Mouse (Mus musculus) spleen, postnatal 10 days (tissue): Measurements from ENCODE around the gene Selenoo.

Experiments
- DNase-seq, 2 experiments: peaks; one replicate each; pipeline ENCODE4 v3.0.0; 2021 to 2022; ENCODE audit warnings: low spot score in 2 of 2

Gene Selenoo

DNA sequence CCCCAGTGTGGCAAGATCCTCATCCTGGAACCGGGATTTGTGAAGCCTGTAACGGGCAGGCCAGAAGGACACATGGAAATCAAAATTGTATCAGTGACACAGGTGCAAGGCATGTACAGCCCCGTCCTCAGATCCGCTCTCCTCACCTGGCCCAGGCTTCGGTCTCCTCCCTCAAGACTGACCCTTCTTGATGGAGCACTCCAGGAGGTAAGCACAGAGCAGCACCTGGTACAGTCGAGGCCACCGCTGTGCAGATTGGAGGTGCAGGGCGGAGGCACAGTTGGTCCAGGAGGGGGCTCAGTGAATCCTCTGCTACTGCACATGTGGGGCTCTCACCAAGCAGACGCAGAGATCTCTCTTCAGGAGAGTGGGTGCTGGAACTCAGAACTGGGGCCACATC lies 36.5 kb downstream of the Selenoo start:
- no peak for DNase-seq

- no peak for DNase-seq
Measured at GRCm38 (mm10) chr15:89126622-89127021, 37.7 kb downstream of the Selenoo start.

- DNase-seq: no peak
Measured at GRCm38 (mm10) chr15:89127364-89127940, 38.6 kb downstream of the Selenoo start.

- DNase-seq: peak; percentile 90 to 92
Measured at GRCm38 (mm10) chr15:89128382-89129350, 39.8 kb downstream of the Selenoo start, which contains the start of gene Hdac10. Gene Hdac10 (minus strand): TSS chr15:89128700.

DNA sequence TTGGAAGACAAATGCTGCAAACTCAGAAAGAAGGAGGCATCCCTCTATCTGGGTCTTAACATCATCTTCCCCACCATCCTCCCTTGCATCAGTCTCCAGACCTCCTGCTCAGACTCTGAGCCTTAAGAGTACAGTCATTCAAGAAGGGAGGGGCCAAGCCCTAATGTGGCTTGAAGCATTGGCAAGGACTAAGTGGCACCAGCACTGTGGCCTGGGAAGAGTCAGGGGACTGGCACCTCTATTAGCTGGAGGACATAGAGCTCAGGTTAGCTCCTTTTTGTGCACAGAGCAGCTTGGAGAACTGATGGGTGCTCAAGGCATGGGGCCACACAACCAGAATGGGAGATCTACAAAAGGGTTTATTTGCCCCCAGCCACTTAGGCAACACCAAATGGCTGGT lies 41.4 kb downstream of the Selenoo start:
- DNase-seq: no peak

DNA sequence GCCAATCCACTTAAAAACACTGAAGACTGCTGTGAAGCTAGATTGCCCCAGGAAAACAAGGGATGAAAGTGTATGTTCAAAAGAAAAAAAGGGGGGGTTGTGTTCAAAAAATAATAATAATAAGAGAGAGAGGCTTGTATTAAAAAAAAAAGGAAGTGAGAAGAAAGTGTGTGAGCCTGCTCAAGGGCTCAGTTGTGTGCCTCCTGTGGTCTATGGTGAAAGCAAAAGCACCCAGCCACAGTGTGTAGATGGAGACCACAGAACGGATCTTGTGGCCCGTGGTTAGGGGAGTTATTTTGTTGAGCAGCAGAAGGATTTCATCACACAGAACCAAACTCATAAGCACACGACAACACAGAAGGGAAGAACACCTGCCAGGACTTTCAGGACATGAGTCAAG lies 42.4 kb downstream of the Selenoo start:
- DNase-seq: peak in 1 of 2 experiments; percentile 71

DNA sequence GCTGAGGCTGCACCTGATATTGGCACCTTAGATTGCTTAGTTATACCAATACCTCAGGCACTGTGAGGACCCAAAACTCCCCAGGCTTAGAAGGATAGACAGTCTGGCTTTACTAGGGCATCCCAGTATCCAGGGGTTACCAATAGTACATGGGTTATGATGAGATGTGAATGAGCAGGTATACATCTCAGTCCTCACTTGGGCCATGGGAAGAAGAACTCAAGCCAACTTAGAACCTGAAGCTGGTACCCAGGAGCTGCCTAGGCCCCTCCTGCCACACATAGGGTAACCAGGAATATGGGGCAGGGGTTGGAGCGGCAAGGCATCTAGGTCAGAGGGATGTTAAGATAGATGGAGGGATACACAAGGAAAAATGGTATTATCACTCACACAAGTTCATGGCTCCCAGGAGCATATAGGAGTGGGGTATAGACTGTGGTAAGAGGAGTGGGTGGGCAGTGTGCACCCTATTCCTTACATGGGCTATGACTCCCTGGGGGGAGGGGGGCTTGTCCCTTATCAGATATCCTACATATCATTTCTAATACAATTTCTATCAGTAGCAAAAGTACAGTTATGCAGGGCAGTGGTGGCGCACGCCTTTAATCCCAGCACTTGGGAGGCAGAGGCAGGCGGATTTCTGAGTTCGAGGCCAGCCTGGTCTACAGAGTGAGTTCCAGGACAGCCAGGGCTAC lies 47.7 kb downstream of the Selenoo start:
- DNase-seq: no peak

- no peak for DNase-seq
Measured at GRCm38 (mm10) chr15:89137378-89138045, 48.6 kb downstream of the Selenoo start.

GRCm38 (mm10) chr15:89138046-89138405 lies 49.1 kb downstream of the Selenoo start:
- DNase-seq: no peak

DNA sequence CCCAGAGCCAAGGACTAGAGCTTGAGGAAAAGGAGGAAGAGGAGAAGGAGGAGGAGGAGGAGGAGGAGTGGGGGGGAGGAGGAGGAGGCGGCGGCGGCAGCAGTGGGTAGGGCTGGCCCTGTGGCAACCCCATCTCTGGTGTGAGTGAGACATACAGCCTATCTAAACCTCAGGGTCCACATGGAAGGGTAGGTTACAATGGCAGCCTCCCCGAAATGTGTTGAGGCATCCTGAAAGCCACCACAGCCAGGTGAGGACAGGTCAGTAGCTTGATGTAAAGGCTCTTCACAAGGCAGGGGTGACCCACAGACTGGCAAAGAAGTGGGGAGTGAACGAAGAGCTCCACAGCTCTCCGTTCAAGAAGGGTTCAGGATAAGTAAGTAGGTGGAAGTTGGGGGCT lies 49.6 kb downstream of the Selenoo start:
- DNase-seq: no peak

DNA sequence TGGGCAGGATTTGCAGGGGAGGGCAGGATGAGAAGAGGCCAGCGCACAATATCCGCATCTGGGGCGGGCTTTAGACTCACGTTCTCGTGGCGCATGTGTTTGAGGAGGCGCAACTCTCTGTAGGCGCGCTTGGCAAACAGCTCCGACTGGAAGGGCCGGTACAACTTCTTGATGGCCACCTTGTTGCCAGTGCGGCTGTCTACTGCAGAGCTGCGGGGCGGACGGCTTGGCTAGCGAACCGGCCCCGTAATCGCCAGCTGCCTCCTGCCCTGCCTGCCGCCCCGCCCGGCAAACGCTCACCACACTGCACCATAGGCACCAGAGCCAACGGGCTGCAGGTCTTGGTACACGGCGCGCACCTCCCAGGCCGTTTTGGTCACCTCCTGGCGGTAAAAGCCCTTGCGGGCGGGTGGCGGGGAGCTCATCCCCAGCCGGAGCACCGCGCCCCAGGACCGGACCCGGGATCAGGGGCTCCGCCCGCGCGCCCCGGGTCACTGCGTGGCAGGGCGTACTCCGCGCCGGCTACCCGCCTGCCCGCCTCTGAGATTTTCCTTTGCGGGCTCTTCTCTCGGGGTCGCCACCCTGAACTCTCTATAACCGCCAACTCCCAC lies 51.3 kb downstream of the Selenoo start:
- no peak for DNase-seq

DNA sequence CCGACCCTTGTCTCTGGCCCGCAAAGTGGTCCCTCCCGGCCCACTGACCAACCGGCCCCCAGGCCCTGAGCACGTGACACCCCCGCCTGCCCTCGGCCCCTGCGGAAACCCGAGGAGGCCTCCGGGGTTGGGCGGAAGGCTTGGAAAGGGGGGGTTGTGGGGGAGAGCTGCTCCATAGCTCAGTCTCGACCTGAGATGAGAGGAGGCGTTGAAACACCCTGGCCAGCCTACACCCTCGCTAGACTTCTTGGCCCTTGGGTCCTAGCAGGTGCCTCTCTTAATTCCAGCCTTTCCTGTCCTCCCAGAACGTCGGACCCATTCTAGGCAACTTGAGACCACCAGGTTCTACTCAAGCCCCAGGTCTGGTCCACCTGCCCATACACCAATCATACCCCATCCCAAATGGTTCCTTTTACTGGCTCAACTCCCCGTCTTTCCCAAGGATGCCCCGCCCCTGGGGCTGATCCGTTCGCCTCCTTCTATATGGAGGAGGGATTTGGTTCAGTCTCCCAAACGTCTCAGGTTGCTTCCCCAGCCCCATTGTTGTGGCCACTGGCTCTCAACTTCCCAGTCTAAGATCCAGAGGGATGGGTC lies 51.9 kb downstream of the Selenoo start, which contains the start of gene Mapk12:
Mapk12 (minus strand) TSS at position 45 of the 594 bp plus-strand sequence.
- DNase-seq: no peak

DNA sequence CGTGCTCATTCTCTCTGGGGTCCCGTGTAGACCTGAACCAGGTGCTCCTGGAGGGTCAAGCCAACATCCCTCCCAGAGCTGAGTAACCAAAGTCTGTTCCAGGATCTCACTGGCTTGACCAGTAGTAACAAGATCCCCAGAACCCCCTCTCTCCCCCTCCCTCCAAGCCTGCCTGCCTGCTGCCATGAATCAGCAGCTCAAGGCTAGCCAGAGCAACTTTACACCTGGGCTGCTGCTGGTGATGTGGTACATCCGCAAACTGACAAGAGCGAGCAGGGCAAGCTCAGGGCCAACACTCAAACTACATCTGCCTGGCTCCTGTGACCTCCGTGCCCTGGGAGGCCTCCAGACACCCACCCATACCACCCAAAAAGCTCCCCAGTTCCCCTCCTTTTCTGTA lies 52.6 kb downstream of the Selenoo start:
- DNase-seq: no peak

DNA sequence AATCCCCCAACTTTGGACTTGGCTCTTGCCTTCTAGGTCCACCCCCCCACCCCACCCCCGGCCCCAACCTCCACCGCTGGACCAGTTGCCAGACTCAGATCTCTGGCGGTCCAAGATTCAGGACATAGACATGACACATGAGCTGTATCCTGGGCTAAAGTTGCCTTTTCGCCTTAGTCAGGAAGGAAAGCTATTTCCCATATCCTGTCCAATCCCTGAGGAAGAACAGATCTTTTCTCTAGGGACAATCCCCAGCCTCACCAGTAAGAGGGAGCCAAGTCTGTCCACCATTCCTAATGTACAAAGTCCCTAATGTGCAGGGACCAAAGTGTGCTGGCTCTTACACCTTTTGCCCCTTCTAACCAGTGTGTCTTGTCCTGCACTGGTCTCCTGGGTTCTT lies 53.0 kb downstream of the Selenoo start:
- DNase-seq: no peak

- no peak for DNase-seq
Measured at GRCm38 (mm10) chr15:89143134-89143533, 54.2 kb downstream of the Selenoo start.

DNA sequence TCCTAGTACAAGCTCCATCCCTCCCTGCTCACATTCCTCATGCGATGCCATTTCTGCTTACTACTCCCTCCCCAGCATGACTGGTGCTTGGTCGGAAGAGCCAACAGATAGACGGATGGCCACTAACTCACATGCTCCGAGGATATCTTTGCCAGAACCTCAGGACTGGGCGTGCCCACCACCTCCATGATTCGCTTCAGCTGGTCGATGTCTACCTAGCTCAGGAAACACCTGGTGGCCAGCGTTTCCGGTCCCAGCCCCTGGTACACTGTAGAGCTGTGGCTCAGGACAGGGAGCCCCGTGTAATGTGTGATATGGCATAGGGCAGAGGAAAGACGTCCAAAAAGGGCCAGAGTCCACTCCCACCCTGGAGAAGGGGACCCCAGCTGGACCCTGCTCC lies 56.1 kb downstream of the Selenoo start:
- no peak for DNase-seq

DNA sequence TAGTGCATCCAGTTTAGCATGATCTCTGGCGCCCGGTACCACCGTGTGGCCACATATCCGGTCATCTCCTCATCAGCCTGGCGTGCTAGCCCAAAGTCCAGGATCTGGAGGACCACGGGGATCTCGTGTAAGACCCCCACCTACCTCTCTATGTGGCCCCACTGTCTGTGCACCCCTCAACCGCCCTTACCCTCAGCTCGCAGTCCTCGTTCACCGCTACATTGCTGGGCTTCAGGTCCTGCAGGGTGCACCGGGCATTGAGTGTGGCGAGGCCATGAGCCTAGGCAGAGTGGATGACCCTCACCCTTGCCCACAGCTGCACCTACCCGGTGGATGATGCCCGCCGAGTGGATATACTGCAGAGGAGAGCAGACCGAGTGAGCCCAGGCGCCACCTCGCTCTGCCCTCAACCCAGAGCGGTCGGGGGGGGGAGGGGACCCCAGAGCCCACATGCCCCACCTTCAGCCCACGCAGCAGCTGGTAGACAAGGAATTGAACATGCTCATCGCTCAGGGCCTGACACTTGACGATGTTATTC lies 57.0 kb downstream of the Selenoo start:
- no peak for DNase-seq

- peak in 1 of 2 experiments; percentile 70 for DNase-seq
Measured at GRCm38 (mm10) chr15:89146537-89146936, 57.7 kb downstream of the Selenoo start.

GRCm38 (mm10) chr15:89147024-89147423 lies 58.1 kb downstream of the Selenoo start:
- peak in 1 of 2 experiments; percentile 72 for DNase-seq

DNA sequence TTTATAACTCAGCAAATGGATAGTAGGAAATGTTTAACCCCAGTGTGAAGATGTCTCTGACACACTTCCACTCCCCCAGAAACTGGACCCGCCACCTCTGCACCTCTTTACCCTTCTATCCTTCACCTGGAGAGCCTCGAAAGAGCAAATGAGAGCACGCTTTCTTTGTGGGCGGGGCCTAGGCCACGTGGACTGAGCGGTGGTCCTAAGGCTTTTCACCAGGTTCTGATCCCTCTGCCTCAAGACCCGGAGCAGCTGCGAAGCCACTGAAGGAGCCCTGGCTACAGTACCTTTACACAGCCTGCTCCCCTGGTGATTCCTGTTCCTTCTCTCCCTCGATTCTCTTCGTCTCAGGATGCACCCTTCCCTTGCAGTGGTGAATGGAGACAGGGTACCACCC lies 58.6 kb downstream of the Selenoo start:
- no peak for DNase-seq

DNA sequence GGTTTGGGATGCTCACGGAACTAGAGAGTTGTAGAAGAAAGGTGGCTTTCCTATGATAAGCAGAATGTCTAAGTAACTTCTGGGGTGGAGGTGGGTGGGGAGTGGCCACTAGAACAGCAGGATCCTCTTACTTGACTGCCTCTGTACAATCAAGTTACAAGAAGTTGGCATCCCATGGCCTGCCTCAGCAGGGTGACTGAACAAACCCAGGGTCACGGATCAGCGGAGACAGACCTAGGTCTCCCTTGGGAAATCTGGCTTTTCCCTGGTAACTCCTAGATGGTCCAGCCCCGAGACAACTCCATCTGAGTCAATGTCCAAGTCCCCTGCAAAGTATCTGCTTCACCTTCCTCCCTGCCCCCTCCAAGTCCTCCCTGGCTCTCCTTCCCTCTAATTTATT lies 59.0 kb downstream of the Selenoo start:
- DNase-seq: no peak
